ENCODE assay signal across 11 mouse cellular contexts in the genomic region with DNA sequence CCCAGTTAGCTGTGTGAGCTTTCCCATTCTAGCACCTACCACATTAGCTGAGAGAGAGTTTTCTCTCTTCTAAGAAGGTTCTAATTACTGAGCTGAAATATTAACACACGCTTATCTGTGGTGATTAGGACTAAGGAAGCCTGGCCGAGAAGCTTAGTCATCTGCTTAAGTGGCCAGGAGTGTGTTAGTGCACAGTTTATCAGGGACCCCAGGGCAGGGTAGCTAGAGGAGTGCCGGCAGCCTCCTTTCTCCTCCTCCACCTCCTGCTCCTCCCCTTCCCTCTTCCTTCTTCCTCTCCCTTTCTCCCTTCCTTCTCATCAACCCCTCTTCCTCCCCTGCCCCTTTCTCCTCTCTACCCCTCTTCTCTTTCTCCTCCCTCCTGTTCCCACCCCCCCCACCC. TPM values are rescaled to one million over a fixed set of nuclear protein-coding genes. Genes with fewer than 3 reads are reported as not detected.
A peak's percentile ranks its signal among the peaks of the same experiment; 100 is the strongest.
DNase-seq lines count a peak whose midpoint lies in the region; ATAC-seq lines count a peak whose summit lies in the region.
"Had no signal": no experiment of that assay in that cellular context is flagged by ENCODE, and none has a peak within 500 bp of the region (broad histone marks: within the 10 kb centered on the region; RNA-seq: fewer than 3 reads in every experiment).

No protein-coding gene starts in this region.

- H3K9me3 ChIP-seq in hindbrain, embryonic 13.5 days = no peaks in the 10 kb centered on the region
- no peaks in the 10 kb centered on the region for H3K9me3 ChIP-seq in hindbrain, embryonic 16.5 days (ENCODE audit: control insufficient read depth, low read length)
- no peaks in the 10 kb centered on the region for H3K9me3 ChIP-seq in liver, embryonic 12.5 days (replicated peaks)

- no peak overlapping the region for H3K4me3 ChIP-seq in hindbrain, embryonic 13.5 days
- no peak overlapping the region for H3K4me3 ChIP-seq in hindbrain, embryonic 16.5 days (ENCODE audit: low read length)
- no peak overlapping the region for H3K4me3 ChIP-seq in liver, embryonic 12.5 days

- H3K4me2 ChIP-seq in hindbrain, embryonic 13.5 days = no peak overlapping the region
- H3K4me2 ChIP-seq in hindbrain, embryonic 16.5 days (ENCODE audit: low read length) = no peak overlapping the region
- H3K4me2 ChIP-seq in liver, embryonic 12.5 days = peak overlapping the region; percentile 62
- H3K4me2 ChIP-seq: heart, embryonic 11.5 days had no signal

- H3K27ac ChIP-seq in hindbrain, embryonic 13.5 days = peak overlapping the region; percentile 2; the same call in 1 of the 2 replicates
- H3K27ac ChIP-seq in hindbrain, embryonic 16.5 days (ENCODE audit: low read depth, low read length) = no peak overlapping the region
- peak overlapping the region; percentile 90 for H3K27ac ChIP-seq in liver, embryonic 12.5 days

- no peaks in the 10 kb centered on the region for H3K27me3 ChIP-seq in hindbrain, embryonic 13.5 days
- H3K27me3 ChIP-seq in hindbrain, embryonic 16.5 days (replicated peaks; ENCODE audit: control insufficient read depth, insufficient read depth, low read length) = no peaks in the 10 kb centered on the region
- no peaks in the 10 kb centered on the region for H3K27me3 ChIP-seq in liver, embryonic 12.5 days (replicated peaks)

- peaks cover 2% of the 10 kb centered on the region; the same call in 1 of the 2 replicates for H3K36me3 ChIP-seq in hindbrain, embryonic 13.5 days
- no peaks in the 10 kb centered on the region for H3K36me3 ChIP-seq in hindbrain, embryonic 16.5 days (ENCODE audit: control insufficient read depth, insufficient read depth, low read length)
- peaks cover 8% of the 10 kb centered on the region; the same call in 1 of the 2 replicates for H3K36me3 ChIP-seq in liver, embryonic 12.5 days

- WGBS in hindbrain, embryonic 13.5 days = 37% methylated on average over 3 of the region's 3 CpGs
- 45% methylated on average over 3 of the region's 3 CpGs for WGBS in hindbrain, embryonic 16.5 days
- WGBS in liver, embryonic 12.5 days (ENCODE audit: insufficient replicate concordance) = 8% methylated on average over 3 of the region's 3 CpGs

- H3K4me1 ChIP-seq in hindbrain, embryonic 13.5 days (replicated peaks) = peaks cover 36% of the 10 kb centered on the region
- peaks cover 9% of the 10 kb centered on the region for H3K4me1 ChIP-seq in hindbrain, embryonic 16.5 days (ENCODE audit: control insufficient read depth, insufficient read depth, low read depth, low read length)
- peaks cover 64% of the 10 kb centered on the region for H3K4me1 ChIP-seq in liver, embryonic 12.5 days

- DNase-seq in 416B (ENCODE audit: low read depth) = peak; percentile 74
- DNase-seq in c-Kit-negative CD71-positive TER-119-positive erythroid progenitor cells, embryonic 14.5 days (ENCODE audit: low read depth, low spot score) = peak; percentile 12
- no peak for DNase-seq in frontal cortex, postnatal 10 days (ENCODE audit: low spot score in 2 of 2)
- no peak for DNase-seq in layer of hippocampus, adult 9-10 months (ENCODE audit: low spot score)
- DNase-seq: cerebellum, adult 8-10 months; spleen, adult 18-20 months; thymus, postnatal 4 days had no signal

- no peak overlapping the region for H3K9ac ChIP-seq in hindbrain, embryonic 13.5 days
- H3K9ac ChIP-seq in hindbrain, embryonic 16.5 days (ENCODE audit: low read depth, low read length) = no peak overlapping the region
- H3K9ac ChIP-seq in liver, embryonic 12.5 days = peak overlapping the region; percentile 60

- no peak for ATAC-seq in hindbrain, embryonic 13.5 days (ENCODE audit: low FRiP score)
- ATAC-seq in hindbrain, embryonic 16.5 days = no peak
- ATAC-seq in liver, embryonic 12.5 days = peak; percentile 94

RNA-seq across cellular contexts. Expression of gene Galnt2, which starts 19.1 kb away (rescaled TPM):
- polyA plus RNA-seq in hindbrain, embryonic 13.5 days (2015; fragmentation: Nextera tagmentation; extraction: Ambion mirVana) = 49.9 and 52.8 TPM in 2 replicates
- 33.8 and 40.2 TPM in 2 replicates for polyA plus RNA-seq in hindbrain, embryonic 16.5 days (2015; fragmentation: Nextera tagmentation; extraction: Ambion mirVana)
- 36.6 and 37.5 TPM in 2 replicates for polyA plus RNA-seq in liver, embryonic 12.5 days (2016; fragmentation: Nextera tagmentation; extraction: Ambion mirVana)

Comparison
In these comparisons a context has a peak if more than half of its experiments do, and no peak if none do; other contexts are left out.
1. DNase-seq: peak in 416B (single experiment) and c-Kit-negative CD71-positive TER-119-positive erythroid progenitor cells, embryonic 14.5 days (single experiment); none in frontal cortex, postnatal 10 days (0 of 2) and layer of hippocampus, adult 9-10 months (single experiment).